Mouse (Mus musculus): ENCODE measurements around the gene Gdi2. TPM values are rescaled to one million over a fixed set of nuclear protein-coding genes. Genes with fewer than 3 reads are reported as not detected.

Gene Gdi2
- total RNA-seq, 2 experiments from 2014 or later = 249 to 250 TPM

DNA sequence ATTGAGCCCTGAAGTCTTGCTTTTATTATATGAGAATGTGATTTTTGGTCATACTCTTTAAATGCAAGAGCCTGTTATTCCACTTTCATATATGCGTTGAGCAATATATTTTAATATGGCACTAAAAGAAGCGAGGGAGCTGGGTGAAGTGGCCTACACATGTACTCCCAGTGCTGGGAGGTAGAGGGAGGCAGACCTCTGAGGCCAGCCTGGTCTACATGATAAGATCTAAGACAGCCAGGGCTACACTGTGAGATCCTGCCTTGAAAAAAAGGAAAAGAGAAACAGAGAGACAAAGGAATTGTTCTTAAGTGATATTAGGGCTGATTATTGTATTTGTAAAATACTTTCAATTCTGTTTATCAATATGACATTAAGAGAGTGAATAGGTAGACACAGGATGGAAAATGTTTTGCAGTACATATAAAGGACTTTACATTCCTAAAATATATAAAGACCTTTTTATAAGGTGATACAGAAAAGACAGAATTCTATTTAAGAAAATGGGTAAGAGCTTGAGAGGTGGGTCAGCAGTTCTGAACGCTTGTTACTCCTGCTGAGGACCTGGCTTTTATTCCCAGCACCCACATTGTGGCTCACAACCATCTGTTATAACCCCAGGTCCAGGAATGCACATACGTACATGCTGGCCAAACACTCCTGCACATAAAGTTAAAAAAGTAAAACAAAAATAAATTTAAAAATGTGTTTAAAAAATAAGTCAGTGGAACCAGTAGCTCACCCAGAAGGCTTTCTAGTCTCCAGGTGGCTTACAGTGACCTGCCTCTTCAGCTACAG lies 6.4 kb downstream of the Gdi2 start:
- intact Hi-C loops (cut with DNase I) = no loop called here

DNA sequence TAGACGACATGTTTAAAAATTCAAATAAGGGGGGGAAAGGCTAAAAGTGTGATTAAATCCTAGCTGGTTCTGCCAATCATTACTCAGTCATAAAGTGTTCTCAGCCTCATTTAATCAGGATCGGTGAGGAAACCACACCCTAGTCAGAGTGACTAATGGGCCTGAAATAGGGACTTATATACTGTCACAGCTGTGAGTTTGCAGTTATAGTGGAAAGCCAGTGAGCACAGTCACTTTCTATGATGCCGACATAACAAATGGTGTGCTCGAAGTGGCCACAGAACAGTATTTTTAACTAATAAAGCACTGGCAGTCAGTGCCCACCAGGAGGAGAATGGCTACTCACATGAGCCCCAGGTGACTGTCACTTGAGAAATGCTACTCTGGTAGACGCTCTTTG lies 7.1 kb downstream of the Gdi2 start:
- no peak for DNase-seq
- intact Hi-C loops (cut with DNase I) = no loop called here

More for the DNA sequence above, 6.4 kb downstream of the Gdi2 start:
- no peak for DNase-seq

DNA sequence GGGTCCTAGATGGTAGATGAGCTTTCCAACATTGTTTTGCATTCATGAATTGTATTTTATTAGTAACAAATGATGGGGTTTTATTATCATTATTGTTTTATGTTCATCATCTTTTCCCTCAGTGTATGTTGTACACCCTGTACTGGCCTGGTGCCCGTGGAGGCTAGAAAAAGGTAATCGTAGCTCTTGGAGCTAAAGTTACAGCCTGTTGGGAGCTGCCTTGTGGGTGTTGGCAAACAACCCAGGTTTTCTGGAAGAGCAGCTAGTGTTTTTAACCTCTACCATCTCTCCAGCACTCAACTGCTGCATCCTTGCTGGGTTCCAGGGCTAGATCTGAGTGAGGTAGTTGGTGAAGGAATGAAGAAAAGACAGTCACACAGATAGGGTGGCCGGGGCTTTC lies 9.5 kb downstream of the Gdi2 start:
- intact Hi-C loops (cut with DNase I) = no loop called here
- DNase-seq = peak; percentile 39 to 49

DNA sequence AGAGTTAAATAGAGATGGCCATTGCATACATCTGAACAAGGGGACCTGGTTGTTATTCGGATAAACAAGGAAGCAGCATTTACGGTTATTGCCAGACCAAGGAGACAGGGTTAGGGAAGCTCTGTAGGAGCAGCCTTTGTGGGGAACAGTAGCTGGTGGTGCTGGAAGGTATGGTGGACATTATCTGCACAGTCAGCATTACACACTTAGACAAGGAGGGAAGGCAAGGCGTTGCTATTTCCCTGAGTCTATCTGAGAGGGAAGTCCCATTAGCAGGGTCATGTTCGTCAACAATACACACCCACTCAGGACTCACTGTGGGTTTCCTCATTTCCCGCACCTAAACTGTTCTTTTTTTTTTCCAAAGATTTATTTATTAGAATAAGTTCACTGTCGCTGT lies 10.0 kb downstream of the Gdi2 start:
- DNase-seq = no peak
- intact Hi-C loops (cut with DNase I) = no loop called here

DNA sequence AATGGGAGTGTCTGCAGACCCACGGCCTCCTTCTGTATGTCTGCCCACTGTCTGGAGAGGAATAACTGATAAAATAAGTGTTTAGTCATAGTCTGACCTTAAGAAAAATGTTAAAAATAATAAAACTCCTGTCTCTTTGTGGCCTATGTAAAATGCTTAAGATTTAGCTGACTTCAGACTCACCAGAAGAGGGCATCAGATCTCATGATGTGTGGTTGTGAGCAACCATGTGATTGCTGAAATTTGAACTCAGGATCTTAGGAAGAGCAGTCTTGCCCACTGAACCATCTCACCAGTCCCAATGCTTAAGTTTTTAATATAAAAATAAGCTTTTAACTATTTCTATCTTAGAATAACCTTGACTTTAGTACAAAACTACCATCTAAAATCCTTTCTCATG lies 25.3 kb downstream of the Gdi2 start:
- DNase-seq = no peak
- intact Hi-C loops (cut with DNase I) = no loop called here

DNA sequence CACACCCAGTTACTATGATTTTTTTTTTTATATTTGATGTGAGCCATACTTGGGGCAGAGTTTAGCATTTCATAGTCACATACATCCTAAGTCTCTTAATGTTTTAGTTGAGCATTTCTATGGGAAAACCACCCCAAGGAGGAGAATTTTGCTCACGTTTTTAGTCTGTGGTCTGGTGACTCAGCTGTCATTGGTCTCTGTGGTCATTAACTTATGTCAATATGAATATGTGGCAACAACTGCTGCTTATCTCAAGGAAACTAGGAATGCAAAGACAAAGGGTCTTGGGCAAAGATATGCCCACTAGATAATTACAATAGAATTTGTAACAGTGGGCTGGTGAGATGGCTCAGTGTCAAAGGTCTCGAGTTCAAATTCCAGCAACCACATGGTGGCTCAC lies 26.1 kb downstream of the Gdi2 start:
- intact Hi-C loops (cut with DNase I) = no loop called here
- no peak for DNase-seq

DNA sequence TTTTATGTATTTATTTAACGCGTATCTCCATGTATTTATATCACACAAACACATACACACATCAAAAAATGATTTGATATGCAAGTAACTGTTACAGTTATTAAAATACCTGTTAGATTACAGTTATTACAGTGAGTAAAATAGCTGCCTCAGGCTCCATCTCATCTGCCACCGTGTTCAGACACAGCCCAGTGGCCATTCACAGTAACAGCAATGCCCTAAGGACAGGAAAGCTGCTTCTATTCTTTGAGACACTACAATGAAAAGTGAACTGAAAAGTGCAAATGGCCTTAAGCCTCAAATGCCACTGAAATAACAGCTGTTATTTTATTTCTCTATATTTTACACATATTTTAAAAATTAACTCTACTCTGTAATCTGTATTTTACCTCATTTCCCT lies 52.9 kb downstream of the Gdi2 start:
- intact Hi-C loops (cut with DNase I) = loop anchor here (5.0 kb wide), 2 partner anchors 33 to 183 kb away; no protein-coding TSS in a partner anchor

DNA sequence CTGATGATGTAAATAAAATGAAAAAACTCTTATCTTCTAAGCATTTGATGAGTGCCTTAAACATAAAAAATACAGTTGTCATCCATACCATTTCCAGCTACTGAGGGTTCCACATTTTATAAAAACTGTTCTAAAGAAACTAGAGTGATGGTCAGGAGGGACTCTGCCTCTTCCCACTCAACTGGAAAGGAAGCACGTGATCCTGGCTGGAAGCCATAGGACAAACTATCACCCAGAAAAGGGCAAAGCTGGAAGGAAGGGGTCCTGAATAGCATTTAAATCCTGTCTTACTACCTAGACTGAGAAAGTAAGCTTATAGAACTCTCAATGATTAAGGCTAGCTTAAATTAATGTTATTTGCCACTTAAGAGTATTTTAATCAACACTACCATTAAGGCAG lies 56.4 kb downstream of the Gdi2 start:
- intact Hi-C loops (cut with DNase I) = loop anchor here (5.0 kb wide), 2 partner anchors 37 to 187 kb away; no protein-coding TSS in a partner anchor
- DNase-seq = no peak

More for the DNA sequence above, 52.9 kb downstream of the Gdi2 start:
- DNase-seq = no peak

DNA sequence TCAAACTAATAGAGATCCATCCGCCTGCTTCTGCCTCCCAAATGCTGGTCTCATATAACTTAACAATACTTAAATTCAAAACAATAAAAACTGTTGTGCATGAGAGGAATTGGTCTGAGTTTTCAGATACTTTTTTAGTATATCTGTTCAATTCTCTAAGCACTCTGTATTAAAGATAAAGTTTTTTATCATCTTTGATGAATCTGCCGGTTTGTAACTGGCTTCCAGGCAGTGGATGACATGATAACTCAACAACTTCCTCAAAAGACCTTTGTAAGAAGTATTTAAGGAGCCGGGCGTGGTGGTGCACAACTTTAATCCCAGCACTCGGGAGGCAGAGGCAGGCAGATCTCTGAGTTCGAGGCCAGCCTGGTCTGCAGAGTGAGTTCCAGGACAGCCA lies 58.4 kb downstream of the Gdi2 start:
- intact Hi-C loops (cut with DNase I) = no loop called here
- DNase-seq = no peak

DNA sequence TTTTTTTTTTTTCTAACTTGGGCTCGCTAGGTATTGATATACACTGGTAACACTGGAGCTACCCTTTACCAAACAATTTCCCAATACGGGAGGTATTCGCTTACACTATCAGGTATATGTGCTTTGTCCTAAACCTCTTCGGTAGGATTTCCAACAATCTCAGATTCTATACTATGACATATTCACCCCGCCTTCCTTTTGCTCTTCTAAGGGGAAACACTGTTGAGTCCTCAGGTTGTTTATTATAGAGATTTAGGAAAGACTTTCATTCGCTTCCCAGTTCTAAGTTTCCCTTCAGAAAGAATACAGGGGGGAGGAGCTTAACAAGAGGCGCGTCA lies 71.9 kb downstream of the Gdi2 start:
- intact Hi-C loops (cut with DNase I) = loop anchor here (5.0 kb wide), 1 partner anchor 72 kb away; the partner anchor contains the start of gene Gdi2
- DNase-seq = no peak

DNA sequence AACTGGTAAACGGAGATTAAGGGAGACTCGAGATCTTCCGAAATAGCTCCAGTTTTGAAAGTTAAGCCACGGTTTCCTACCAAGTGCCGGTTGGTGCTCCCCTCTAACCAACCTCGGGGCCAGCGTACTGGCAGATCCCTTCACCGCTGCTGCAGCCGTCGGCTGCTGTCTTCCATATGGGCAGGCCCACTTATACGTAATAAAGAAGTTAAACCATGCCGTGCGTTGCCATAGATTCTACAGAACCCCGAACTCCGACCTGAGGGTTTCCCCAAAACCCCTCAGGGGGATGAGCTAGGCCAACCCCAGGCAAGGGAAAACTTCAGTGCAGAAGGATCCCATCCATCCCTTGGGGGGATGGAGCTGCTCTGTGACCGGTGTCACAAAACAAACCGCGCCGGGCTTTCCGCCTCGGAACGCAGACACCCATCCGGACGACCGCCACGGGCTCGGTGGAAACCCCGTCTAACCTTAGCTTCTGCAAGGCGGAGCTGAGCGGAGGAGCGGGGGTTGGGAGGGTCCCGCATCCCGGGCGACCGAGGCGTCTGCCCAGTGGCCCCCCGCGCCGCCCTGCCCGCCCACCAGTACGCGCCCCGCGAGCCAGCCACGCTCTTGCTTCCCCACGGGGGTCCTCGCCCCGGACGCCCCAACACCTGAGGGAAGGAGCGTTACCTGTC lies 72.4 kb downstream of the Gdi2 start:
- intact Hi-C loops (cut with DNase I) = loop anchor here (5.0 kb wide), 1 partner anchor 73 kb away; the partner anchor contains the start of gene Gdi2

DNA sequence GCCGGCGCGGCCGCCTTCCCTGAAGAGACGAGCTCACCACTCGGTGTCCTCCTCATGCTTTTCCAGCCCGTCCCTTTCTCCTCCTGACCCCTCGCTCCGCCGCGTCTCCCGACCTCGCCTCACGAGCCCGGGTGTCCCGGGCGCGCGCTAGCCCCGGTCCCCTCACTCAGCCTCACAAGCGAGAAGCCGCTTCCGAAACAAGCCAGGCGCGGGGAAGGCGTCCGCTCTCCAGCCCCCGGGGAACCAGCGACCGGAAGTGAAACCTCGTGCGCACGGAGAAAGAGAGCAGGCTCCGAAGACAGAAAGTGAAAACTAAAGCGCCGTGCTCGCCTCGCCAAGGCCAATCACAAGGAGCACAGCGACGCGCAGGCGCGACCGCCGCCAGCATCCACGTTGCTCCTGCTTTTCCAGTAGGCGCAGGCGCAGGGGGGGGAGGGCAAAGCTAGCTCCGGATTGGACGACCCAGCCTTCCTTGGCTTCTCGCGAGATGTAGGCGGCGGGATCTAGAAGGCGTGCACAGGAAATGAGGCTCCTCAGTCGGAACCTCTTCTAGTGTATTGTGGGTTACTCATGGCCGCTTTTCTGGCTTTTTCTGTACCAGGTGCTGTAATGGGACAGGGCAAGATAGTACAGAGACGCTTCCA lies 73.1 kb downstream of the Gdi2 start, which contains the start of gene Fam208b:
Gene Fam208b, minus strand, starts transcription at position 314 of the 644 bp plus-strand sequence.
- intact Hi-C loops (cut with DNase I) = loop anchor here (5.0 kb wide), 1 partner anchor 74 kb away; the partner anchor contains the start of gene Gdi2
- DNase-seq = peak; percentile 98

More for the DNA sequence above, 72.4 kb downstream of the Gdi2 start:
- peak in 1 of 2 experiments; percentile 4 for DNase-seq

Other genes with a start within 250 kb of the Gdi2 start
- gene Fam208b, start 73.0 kb downstream of the Gdi2 start, total RNA-seq (2021) = 10 to 100 TPM; 13.7 to 14.9 TPM
- gene Asb13, start 96.0 kb downstream of the Gdi2 start, total RNA-seq (2021) = 1 to 10 TPM; 8.9 to 9.0 TPM